Mouse (Mus musculus): ENCODE results near the gene Omt2b. TPM values are rescaled to one million over a fixed set of nuclear protein-coding genes. Genes with fewer than 3 reads are reported as not detected.

Omt2b gene
- polyA plus RNA-seq, 1 experiment from 2014 or later: not detected

- Histone ChIP-seq H3K36me3 (ENCODE audit: control insufficient read depth, insufficient read depth, low read length) (no peaks in the 10 kb centered on the region), H3K4me1 (replicated peaks; ENCODE audit: control insufficient read depth, insufficient read depth, low read length) (no peaks in the 10 kb centered on the region), H3K27me3 (replicated peaks; ENCODE audit: control insufficient read depth, insufficient read depth, low read length) (no peaks in the 10 kb centered on the region), H3K9me3 (ENCODE audit: control insufficient read depth, low read length) (no peaks in the 10 kb centered on the region), H3K27ac (ENCODE audit: low read depth, low read length) (no peak overlapping the region), H3K4me3 (ENCODE audit: low read depth, low read length) (no peak overlapping the region), H3K9ac (ENCODE audit: low read depth, low read length) (no peak overlapping the region), H3K4me2 (no peak overlapping the region)
- ATAC-seq (replicated peaks; ENCODE audit: low FRiP score) (no peak), DNase-seq (ENCODE audit: low spot score) (no peak)
- WGBS: 83% methylated on average over 7 of the region's 7 CpGs
Observed at GRCm38 (mm10) chr9:78369786-78370185, 42.4 kb downstream of the Omt2b start.

DNA sequence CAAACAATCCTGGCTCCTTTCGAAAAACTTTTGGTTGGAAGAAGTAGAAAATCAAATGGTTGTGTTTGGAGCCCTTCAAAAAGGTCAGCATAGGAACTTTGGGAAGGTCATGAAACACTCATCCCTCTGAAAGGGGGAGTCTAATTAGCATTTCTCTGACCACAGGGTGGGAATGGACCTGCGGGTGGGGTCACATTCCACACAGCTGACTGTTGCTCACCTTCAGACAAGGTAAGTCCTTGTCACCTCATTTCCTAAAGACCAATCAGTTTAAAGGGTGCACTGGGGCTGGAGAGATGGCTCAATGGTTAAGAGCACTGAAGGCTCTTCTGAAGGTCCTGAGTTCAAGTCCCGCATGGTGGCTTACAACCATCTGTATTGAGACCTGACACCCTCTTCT is 44.1 kb downstream of the Omt2b start:
- H3K36me3 ChIP-seq (ENCODE audit: control insufficient read depth, insufficient read depth, low read length): no peaks in the 10 kb centered on the region
- no peaks in the 10 kb centered on the region for H3K9me3 ChIP-seq (ENCODE audit: control insufficient read depth, low read length)
- ATAC-seq (replicated peaks; ENCODE audit: low FRiP score): no peak
- H3K27me3 ChIP-seq (replicated peaks; ENCODE audit: control insufficient read depth, insufficient read depth, low read length): no peaks in the 10 kb centered on the region
- DNase-seq (ENCODE audit: low spot score): no peak
- H3K27ac ChIP-seq (ENCODE audit: low read depth, low read length): no peak overlapping the region
- WGBS: 90% methylated on average over 3 of the region's 3 CpGs
- no peak overlapping the region for H3K9ac ChIP-seq (ENCODE audit: low read depth, low read length)
- H3K4me3 ChIP-seq (ENCODE audit: low read depth, low read length): no peak overlapping the region
- no peaks in the 10 kb centered on the region for H3K4me1 ChIP-seq (replicated peaks; ENCODE audit: control insufficient read depth, insufficient read depth, low read length)
- H3K4me2 ChIP-seq: no peak overlapping the region

- Histone ChIP-seq H3K4me3 (ENCODE audit: low read depth, low read length) (no peak overlapping the region), H3K9me3 (ENCODE audit: control insufficient read depth, low read length) (no peaks in the 10 kb centered on the region), H3K36me3 (ENCODE audit: control insufficient read depth, insufficient read depth, low read length) (no peaks in the 10 kb centered on the region), H3K27ac (ENCODE audit: low read depth, low read length) (no peak overlapping the region), H3K9ac (ENCODE audit: low read depth, low read length) (no peak overlapping the region), H3K4me2 (no peak overlapping the region), H3K4me1 (replicated peaks; ENCODE audit: control insufficient read depth, insufficient read depth, low read length) (no peaks in the 10 kb centered on the region), H3K27me3 (replicated peaks; ENCODE audit: control insufficient read depth, insufficient read depth, low read length) (peaks cover 4% of the 10 kb centered on the region; the same call in 1 of the 2 replicates)
- 74% methylated on average over 10 of the region's 10 CpGs for WGBS
- DNase-seq (ENCODE audit: low spot score): no peak
- ATAC-seq (replicated peaks; ENCODE audit: low FRiP score): no peak
Observed at GRCm38 (mm10) chr9:78372827-78373504, 45.6 kb downstream of the Omt2b start.

DNA sequence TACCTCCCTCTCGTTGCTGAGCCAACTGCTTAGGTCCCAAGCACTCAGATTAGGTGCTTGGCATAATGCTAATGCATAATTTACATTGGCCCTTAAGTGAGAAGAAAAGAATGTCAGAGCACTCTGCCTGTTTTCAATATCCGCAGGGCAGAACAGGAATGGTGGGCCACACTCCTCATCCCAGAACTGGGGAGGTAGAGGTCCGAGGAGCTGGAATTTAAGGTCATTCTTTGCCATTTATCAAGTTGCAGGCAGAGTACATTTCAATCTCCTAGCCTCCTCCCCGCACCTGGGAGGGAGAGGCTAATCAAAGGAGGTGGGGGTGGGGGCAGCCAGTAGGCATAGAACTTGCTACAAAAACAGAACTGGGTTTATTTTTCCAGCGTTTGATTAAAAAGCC is 47.0 kb downstream of the Omt2b start:
- Histone ChIP-seq H3K9me3 (ENCODE audit: control insufficient read depth, low read length) (no peaks in the 10 kb centered on the region), H3K9ac (ENCODE audit: low read depth, low read length) (no peak overlapping the region), H3K4me3 (ENCODE audit: low read depth, low read length) (no peak overlapping the region), H3K36me3 (ENCODE audit: control insufficient read depth, insufficient read depth, low read length) (no peaks in the 10 kb centered on the region), H3K4me2 (no peak overlapping the region), H3K4me1 (replicated peaks; ENCODE audit: control insufficient read depth, insufficient read depth, low read length) (no peaks in the 10 kb centered on the region), H3K27me3 (replicated peaks; ENCODE audit: control insufficient read depth, insufficient read depth, low read length) (peaks cover 18% of the 10 kb centered on the region), H3K27ac (ENCODE audit: low read depth, low read length) (no peak overlapping the region)
- DNase-seq (ENCODE audit: low spot score) (no peak), ATAC-seq (replicated peaks; ENCODE audit: low FRiP score) (no peak)
- WGBS: 40% methylated on average over 5 of the region's 5 CpGs

GRCm38 (mm10) chr9:78374885-78375389 is 47.5 kb downstream of the Omt2b start:
- Histone ChIP-seq H3K27me3 (replicated peaks; ENCODE audit: control insufficient read depth, insufficient read depth, low read length) (peaks cover 20% of the 10 kb centered on the region), H3K9ac (ENCODE audit: low read depth, low read length) (no peak overlapping the region), H3K4me2 (no peak overlapping the region), H3K27ac (ENCODE audit: low read depth, low read length) (no peak overlapping the region), H3K4me1 (replicated peaks; ENCODE audit: control insufficient read depth, insufficient read depth, low read length) (no peaks in the 10 kb centered on the region), H3K4me3 (ENCODE audit: low read depth, low read length) (no peak overlapping the region), H3K9me3 (ENCODE audit: control insufficient read depth, low read length) (no peaks in the 10 kb centered on the region), H3K36me3 (ENCODE audit: control insufficient read depth, insufficient read depth, low read length) (no peaks in the 10 kb centered on the region)
- no peak for DNase-seq (ENCODE audit: low spot score)
- WGBS: 74% methylated on average over 1 of the region's 1 CpGs
- ATAC-seq (replicated peaks; ENCODE audit: low FRiP score): no peak

- no peak overlapping the region for H3K4me2 ChIP-seq
- no peaks in the 10 kb centered on the region for H3K4me1 ChIP-seq (replicated peaks; ENCODE audit: control insufficient read depth, insufficient read depth, low read length)
- H3K27me3 ChIP-seq (replicated peaks; ENCODE audit: control insufficient read depth, insufficient read depth, low read length): peaks cover 20% of the 10 kb centered on the region
- no peak overlapping the region for H3K9ac ChIP-seq (ENCODE audit: low read depth, low read length)
- no peak overlapping the region for H3K27ac ChIP-seq (ENCODE audit: low read depth, low read length)
- H3K9me3 ChIP-seq (ENCODE audit: control insufficient read depth, low read length): no peaks in the 10 kb centered on the region
- DNase-seq (ENCODE audit: low spot score) (no peak), ATAC-seq (replicated peaks; ENCODE audit: low FRiP score) (no peak)
- no peaks in the 10 kb centered on the region for H3K36me3 ChIP-seq (ENCODE audit: control insufficient read depth, insufficient read depth, low read length)
- no peak overlapping the region for H3K4me3 ChIP-seq (ENCODE audit: low read depth, low read length)
- 59% methylated on average over 4 of the region's 4 CpGs for WGBS
Observed at GRCm38 (mm10) chr9:78375486-78375885, 48.1 kb downstream of the Omt2b start.

DNA sequence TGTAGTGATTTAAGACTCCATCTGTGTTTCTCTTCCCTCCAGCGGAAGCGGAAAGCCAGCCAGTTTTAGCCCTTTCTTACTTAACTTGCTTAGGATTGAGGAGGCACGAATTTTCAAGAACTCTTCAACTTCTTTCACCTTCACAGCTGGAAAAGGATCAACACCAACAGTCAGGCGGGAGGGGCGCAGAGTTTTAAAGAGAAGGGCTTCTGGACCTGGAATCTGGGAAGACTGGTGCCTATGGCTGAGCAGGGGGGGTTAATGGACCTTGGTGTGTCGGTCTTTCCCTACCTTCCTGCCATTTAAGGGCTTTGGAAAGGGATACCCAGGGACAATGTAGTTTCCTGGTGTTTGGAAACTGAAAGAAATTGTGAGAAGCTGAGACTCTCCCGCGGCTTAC is 50.2 kb downstream of the Omt2b start:
- WGBS: 42% methylated on average over 8 of the region's 8 CpGs
- no peak for DNase-seq (ENCODE audit: low spot score)
- Histone ChIP-seq H3K36me3 (ENCODE audit: control insufficient read depth, insufficient read depth, low read length) (no peaks in the 10 kb centered on the region), H3K4me3 (ENCODE audit: low read depth, low read length) (no peak overlapping the region), H3K4me2 (peak overlapping the region; percentile 62), H3K27ac (ENCODE audit: low read depth, low read length) (no peak overlapping the region), H3K9me3 (ENCODE audit: control insufficient read depth, low read length) (no peaks in the 10 kb centered on the region), H3K9ac (ENCODE audit: low read depth, low read length) (no peak overlapping the region), H3K4me1 (replicated peaks; ENCODE audit: control insufficient read depth, insufficient read depth, low read length) (no peaks in the 10 kb centered on the region), H3K27me3 (replicated peaks; ENCODE audit: control insufficient read depth, insufficient read depth, low read length) (peaks cover 20% of the 10 kb centered on the region)
- no peak for ATAC-seq (replicated peaks; ENCODE audit: low FRiP score)

- no peaks in the 10 kb centered on the region for H3K4me1 ChIP-seq (replicated peaks; ENCODE audit: control insufficient read depth, insufficient read depth, low read length)
- H3K36me3 ChIP-seq (ENCODE audit: control insufficient read depth, insufficient read depth, low read length): no peaks in the 10 kb centered on the region
- ATAC-seq (replicated peaks; ENCODE audit: low FRiP score) (no peak), DNase-seq (ENCODE audit: low spot score) (no peak)
- H3K9me3 ChIP-seq (ENCODE audit: control insufficient read depth, low read length): no peaks in the 10 kb centered on the region
- H3K27me3 ChIP-seq (replicated peaks; ENCODE audit: control insufficient read depth, insufficient read depth, low read length): peaks cover 20% of the 10 kb centered on the region
- H3K4me2 ChIP-seq: peak within 1 kb of the TSS; percentile 62
- no peak within 1 kb of the TSS for H3K27ac ChIP-seq (ENCODE audit: low read depth, low read length)
- WGBS: 8% methylated on average over 22 of the region's 23 CpGs
- no peak within 1 kb of the TSS for H3K9ac ChIP-seq (ENCODE audit: low read depth, low read length)
- H3K4me3 ChIP-seq (ENCODE audit: low read depth, low read length): peak within 1 kb of the TSS; percentile 28; the same call in 1 of the 2 replicates
Observed at GRCm38 (mm10) chr9:78378113-78378785, 50.9 kb downstream of the Omt2b start, which contains the start of gene Ooep. TSS of gene Ooep (minus strand) at chr9:78378725.

All from liver, embryonic 11.5 days (tissue).